Mouse (Mus musculus): Measurements from ENCODE around the gene Lbhd2. TPM values are rescaled to one million over a fixed set of nuclear protein-coding genes. Genes with fewer than 3 reads are reported as not detected.
A peak's percentile ranks its signal among the peaks of the same experiment; 100 is the strongest.

Lbhd2 gene
- polyA plus RNA-seq, 1 experiment from 2014 or later = 14.3 TPM

- Histone ChIP-seq H3K4me2 (ENCODE audit: low read length) (no peak overlapping the region), H3K4me1 (replicated peaks; ENCODE audit: insufficient read depth, low read length) (peaks cover 42% of the 10 kb centered on the region), H3K9ac (ENCODE audit: low read depth, low read length) (no peak overlapping the region), H3K36me3 (ENCODE audit: insufficient read depth, low read length) (peaks cover 12% of the 10 kb centered on the region), H3K27me3 (ENCODE audit: insufficient read depth, low read length) (no peaks in the 10 kb centered on the region), H3K4me3 (replicated peaks; ENCODE audit: low read depth, low read length) (no peak overlapping the region), H3K27ac (no peak overlapping the region), H3K9me3 (replicated peaks; ENCODE audit: low read length) (no peaks in the 10 kb centered on the region)
- WGBS = 58% methylated on average over 10 of the region's 10 CpGs
- no peak for TF ChIP-seq CTCF (IDR thresholded peaks at IDR 0.05; ENCODE audit: low read depth)
- ATAC-seq (replicated peaks; ENCODE audit: low FRiP score, low read depth) (no peak), DNase-seq (ENCODE audit: low spot score) (no peak)
Measured at GRCm38 (mm10) chr12:111454543-111455280, 48.1 kb downstream of the Lbhd2 start.

GRCm38 (mm10) chr12:111455311-111455846 is 48.8 kb downstream of the Lbhd2 start:
- Histone ChIP-seq H3K4me3 (replicated peaks; ENCODE audit: low read depth, low read length) (no peak overlapping the region), H3K9ac (ENCODE audit: low read depth, low read length) (no peak overlapping the region), H3K4me2 (ENCODE audit: low read length) (no peak overlapping the region), H3K36me3 (ENCODE audit: insufficient read depth, low read length) (peaks cover 12% of the 10 kb centered on the region), H3K27ac (0 out of 2 replicates have a peak overlapping the region, but pooled peaks have one; percentile 10), H3K27me3 (ENCODE audit: insufficient read depth, low read length) (no peaks in the 10 kb centered on the region), H3K4me1 (replicated peaks; ENCODE audit: insufficient read depth, low read length) (peaks cover 37% of the 10 kb centered on the region), H3K9me3 (replicated peaks; ENCODE audit: low read length) (no peaks in the 10 kb centered on the region)
- ATAC-seq (replicated peaks; ENCODE audit: low FRiP score, low read depth) (no peak), DNase-seq (ENCODE audit: low spot score) (no peak)
- no peak for TF ChIP-seq CTCF (IDR thresholded peaks at IDR 0.05; ENCODE audit: low read depth)
- WGBS = 59% methylated on average over 12 of the region's 12 CpGs

- Histone ChIP-seq H3K9me3 (replicated peaks; ENCODE audit: low read length) (no peaks in the 10 kb centered on the region), H3K4me3 (replicated peaks; ENCODE audit: low read depth, low read length) (no peak overlapping the region), H3K9ac (ENCODE audit: low read depth, low read length) (no peak overlapping the region), H3K4me2 (ENCODE audit: low read length) (no peak overlapping the region), H3K36me3 (ENCODE audit: insufficient read depth, low read length) (peaks cover 12% of the 10 kb centered on the region), H3K27me3 (ENCODE audit: insufficient read depth, low read length) (no peaks in the 10 kb centered on the region), H3K27ac (0 out of 2 replicates have a peak overlapping the region, but pooled peaks have one; percentile 10), H3K4me1 (replicated peaks; ENCODE audit: insufficient read depth, low read length) (peaks cover 33% of the 10 kb centered on the region)
- no peak for DNase-seq (ENCODE audit: low spot score)
- 58% methylated on average over 8 of the region's 8 CpGs for WGBS
- no peak for TF ChIP-seq CTCF (IDR thresholded peaks at IDR 0.05; ENCODE audit: low read depth)
- ATAC-seq (replicated peaks; ENCODE audit: low FRiP score, low read depth) = no peak
Measured at GRCm38 (mm10) chr12:111455860-111456259, 49.3 kb downstream of the Lbhd2 start.

GRCm38 (mm10) chr12:111457742-111458141 is 51.1 kb downstream of the Lbhd2 start:
- Histone ChIP-seq H3K9ac (ENCODE audit: low read depth, low read length) (no peak overlapping the region), H3K27me3 (ENCODE audit: insufficient read depth, low read length) (no peaks in the 10 kb centered on the region), H3K27ac (no peak overlapping the region), H3K36me3 (ENCODE audit: insufficient read depth, low read length) (peaks cover 5% of the 10 kb centered on the region; the same call in 1 of the 2 replicates), H3K4me1 (replicated peaks; ENCODE audit: insufficient read depth, low read length) (peaks cover 27% of the 10 kb centered on the region), H3K4me2 (ENCODE audit: low read length) (no peak overlapping the region), H3K4me3 (replicated peaks; ENCODE audit: low read depth, low read length) (no peak overlapping the region), H3K9me3 (replicated peaks; ENCODE audit: low read length) (no peaks in the 10 kb centered on the region)
- 59% methylated on average over 1 of the region's 1 CpGs for WGBS
- ATAC-seq (replicated peaks; ENCODE audit: low FRiP score, low read depth) (no peak), DNase-seq (ENCODE audit: low spot score) (no peak)
- TF ChIP-seq CTCF (IDR thresholded peaks at IDR 0.05; ENCODE audit: low read depth) = no peak

Other genes starting within 250 kb of the Lbhd2 start
- 6.4 and 7.3 TPM in 2 replicates for gene Traf3, start 240.4 kb upstream of the Lbhd2 start, polyA plus RNA-seq (2015; fragmentation: Nextera tagmentation; extraction: Ambion mirVana)
- not detected in 2 replicates for gene 4930595D18Rik, start 222.3 kb upstream of the Lbhd2 start, polyA plus RNA-seq (2015; fragmentation: Nextera tagmentation; extraction: Ambion mirVana)
- gene Amn, start 135.7 kb upstream of the Lbhd2 start, polyA plus RNA-seq (2015; fragmentation: Nextera tagmentation; extraction: Ambion mirVana) = 123 and 145 TPM in 2 replicates
- gene Cdc42bpb, start 29.1 kb upstream of the Lbhd2 start, polyA plus RNA-seq (2015; fragmentation: Nextera tagmentation; extraction: Ambion mirVana) = 27.7 and 31.6 TPM in 2 replicates
- 25.4 and 25.9 TPM in 2 replicates for gene Exoc3l4, start 10.2 kb downstream of the Lbhd2 start, polyA plus RNA-seq (2015; fragmentation: Nextera tagmentation; extraction: Ambion mirVana)
- 34.8 and 46.7 TPM in 2 replicates for gene Tnfaip2, start 35.7 kb downstream of the Lbhd2 start, polyA plus RNA-seq (2015; fragmentation: Nextera tagmentation; extraction: Ambion mirVana)
- gene Gm266, start 79.0 kb downstream of the Lbhd2 start, polyA plus RNA-seq (2015; fragmentation: Nextera tagmentation; extraction: Ambion mirVana) = 97.1 and 109 TPM in 2 replicates
- gene Eif5, start 131.2 kb downstream of the Lbhd2 start, polyA plus RNA-seq (2015; fragmentation: Nextera tagmentation; extraction: Ambion mirVana) = 673 and 701 TPM in 2 replicates
- gene Mark3, start 167.7 kb downstream of the Lbhd2 start, polyA plus RNA-seq (2015; fragmentation: Nextera tagmentation; extraction: Ambion mirVana) = 37.9 and 38.6 TPM in 2 replicates

Data from kidney, postnatal 0 days (tissue).